Mouse (Mus musculus) adrenal gland (tissue): ENCODE measurements around the gene Thap12.

Experiments used
- intact Hi-C: fragments of 180-260 bp; cut with DNase I; formaldehyde crosslinking; loops from one replicate; pipeline ENCODE4 v1.15.1; 2025

Gene Thap12

GRCm38 (mm10) chr7:98697496-98697895 lies 5.4 kb upstream of the Thap12 start:
- intact Hi-C loops, result loop anchor here (5.0 kb wide), 2 partner anchors 40 to 215 kb away; partner anchors contain the start of gene Emsy

- intact Hi-C loops, result loop anchor here (5.0 kb wide), 2 partner anchors 41 to 216 kb away; partner anchors contain the start of gene Emsy
Measured at GRCm38 (mm10) chr7:98698041-98698440, 4.9 kb upstream of the Thap12 start.

GRCm38 (mm10) chr7:98698590-98698989 lies 4.3 kb upstream of the Thap12 start:
- intact Hi-C loops, result loop anchor here (5.0 kb wide), 2 partner anchors 41 to 216 kb away; partner anchors contain the start of gene Emsy

- intact Hi-C loops, result no loop called here
Measured at GRCm38 (mm10) chr7:98701771-98702170, 1.1 kb upstream of the Thap12 start.

- intact Hi-C loops, result no loop called here
Measured at GRCm38 (mm10) chr7:98703365-98703881, 520 bp downstream of the Thap12 start.

GRCm38 (mm10) chr7:98704276-98704675 lies 1.4 kb downstream of the Thap12 start:
- intact Hi-C loops, result no loop called here

- intact Hi-C loops, result no loop called here
Measured at GRCm38 (mm10) chr7:98713661-98714060, 10.8 kb downstream of the Thap12 start.

GRCm38 (mm10) chr7:98717438-98717837 lies 14.5 kb downstream of the Thap12 start:
- intact Hi-C loops, result no loop called here

- intact Hi-C loops, result no loop called here
Measured at GRCm38 (mm10) chr7:98719761-98720160, 16.9 kb downstream of the Thap12 start.

- intact Hi-C loops, result no loop called here
Measured at GRCm38 (mm10) chr7:98720731-98721130, 17.8 kb downstream of the Thap12 start.

- intact Hi-C loops, result no loop called here
Measured at GRCm38 (mm10) chr7:98721172-98721571, 18.3 kb downstream of the Thap12 start.

GRCm38 (mm10) chr7:98721623-98722022 lies 18.7 kb downstream of the Thap12 start:
- intact Hi-C loops, result no loop called here

- intact Hi-C loops, result no loop called here
Measured at GRCm38 (mm10) chr7:98725686-98726195, 22.8 kb downstream of the Thap12 start.

- intact Hi-C loops, result no loop called here
Measured at GRCm38 (mm10) chr7:98727986-98728385, 25.1 kb downstream of the Thap12 start.

GRCm38 (mm10) chr7:98728499-98728898 lies 25.6 kb downstream of the Thap12 start:
- intact Hi-C loops, result no loop called here

GRCm38 (mm10) chr7:98729661-98730271 lies 26.9 kb downstream of the Thap12 start:
- intact Hi-C loops, result no loop called here

GRCm38 (mm10) chr7:98733958-98734357 lies 31.1 kb downstream of the Thap12 start:
- intact Hi-C loops, result no loop called here

- intact Hi-C loops, result no loop called here
Measured at GRCm38 (mm10) chr7:98734876-98735275, 32.0 kb downstream of the Thap12 start.

- intact Hi-C loops, result no loop called here
Measured at GRCm38 (mm10) chr7:98736780-98737550, 34.1 kb downstream of the Thap12 start.

- intact Hi-C loops, result loop anchor here (5.0 to 10.0 kb wide), 3 partner anchors 37 to 337 kb away; no protein-coding TSS in a partner anchor
Measured at GRCm38 (mm10) chr7:98740363-98740762, 37.5 kb downstream of the Thap12 start.

- intact Hi-C loops, result loop anchor here (2.0 to 10.0 kb wide), 4 partner anchors 34 to 334 kb away; no protein-coding TSS in a partner anchor
Measured at GRCm38 (mm10) chr7:98743312-98743711, 40.4 kb downstream of the Thap12 start.

- intact Hi-C loops, result no loop called here
Measured at GRCm38 (mm10) chr7:98750404-98750803, 47.5 kb downstream of the Thap12 start.
